Mouse (Mus musculus): ENCODE results near the gene Shf.
A peak's percentile ranks its signal among the peaks of the same experiment; 100 is the strongest.

Shf gene

DNA sequence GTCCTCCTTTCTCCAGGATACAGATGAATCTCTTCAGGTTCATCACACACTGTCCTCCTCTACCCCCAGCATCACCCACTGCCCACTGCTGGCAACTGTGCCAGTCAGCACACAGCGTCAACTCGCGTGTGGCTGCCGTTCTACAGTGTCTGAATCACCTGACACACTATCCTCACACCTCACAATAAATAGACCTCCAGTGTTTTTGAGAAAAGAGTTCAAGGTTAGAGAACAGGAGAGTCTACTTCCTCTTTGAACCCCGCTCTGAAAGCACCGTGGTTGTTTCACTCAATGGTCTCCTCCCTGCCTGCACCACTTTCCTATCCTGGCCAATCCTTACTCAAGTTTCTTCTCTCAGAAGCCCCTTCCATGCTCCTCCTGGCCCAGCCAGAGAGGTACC is 7.8 kb downstream of the Shf start:
- TF ChIP-seq GATA4 (IDR thresholded peaks at IDR 0.05; ENCODE audit: insufficient replicate concordance, low read length) = no peak

DNA sequence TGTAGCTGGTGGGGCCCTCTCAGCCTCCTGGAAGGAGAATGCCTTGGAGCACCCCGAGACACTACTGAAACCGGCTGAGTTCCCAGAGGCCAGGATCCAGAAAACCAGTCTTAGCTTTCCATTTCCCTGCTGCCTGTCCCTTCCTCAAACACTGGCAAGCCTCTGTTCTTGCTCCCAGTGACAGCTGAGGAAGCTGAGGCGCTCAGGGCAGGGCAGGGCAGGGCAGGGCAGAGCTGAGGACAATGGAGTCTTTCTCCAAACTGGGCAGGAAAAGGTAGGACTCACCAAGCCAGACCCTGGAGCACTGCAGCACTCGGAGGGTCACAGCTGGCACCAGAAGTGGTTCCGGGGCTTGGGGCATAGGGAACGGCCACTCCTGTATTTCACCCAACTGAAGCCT is 8.7 kb downstream of the Shf start:
- TF ChIP-seq GATA4 (IDR thresholded peaks at IDR 0.05; ENCODE audit: insufficient replicate concordance, low read length) = no peak

DNA sequence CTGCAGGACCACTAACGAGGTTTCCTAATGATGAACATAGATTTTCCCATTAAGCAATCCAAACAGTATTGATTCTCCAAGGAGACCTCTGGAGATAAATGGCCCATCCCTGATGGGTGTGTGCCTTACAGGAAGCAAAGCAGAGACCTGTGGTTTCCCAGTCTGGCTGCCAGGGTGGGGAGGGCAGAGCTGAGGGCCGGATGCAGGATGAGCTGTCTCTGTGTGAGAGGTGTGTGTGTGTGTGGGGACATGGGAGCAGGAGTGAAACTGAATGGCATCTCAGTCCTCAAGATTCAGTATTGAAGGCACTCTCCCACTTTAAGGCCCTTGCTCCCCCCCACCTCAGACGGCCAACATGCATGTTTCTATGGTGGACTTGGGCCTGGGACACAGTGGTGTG is 12.8 kb downstream of the Shf start:
- TF ChIP-seq GATA4 (IDR thresholded peaks at IDR 0.05; ENCODE audit: insufficient replicate concordance, low read length) = no peak

DNA sequence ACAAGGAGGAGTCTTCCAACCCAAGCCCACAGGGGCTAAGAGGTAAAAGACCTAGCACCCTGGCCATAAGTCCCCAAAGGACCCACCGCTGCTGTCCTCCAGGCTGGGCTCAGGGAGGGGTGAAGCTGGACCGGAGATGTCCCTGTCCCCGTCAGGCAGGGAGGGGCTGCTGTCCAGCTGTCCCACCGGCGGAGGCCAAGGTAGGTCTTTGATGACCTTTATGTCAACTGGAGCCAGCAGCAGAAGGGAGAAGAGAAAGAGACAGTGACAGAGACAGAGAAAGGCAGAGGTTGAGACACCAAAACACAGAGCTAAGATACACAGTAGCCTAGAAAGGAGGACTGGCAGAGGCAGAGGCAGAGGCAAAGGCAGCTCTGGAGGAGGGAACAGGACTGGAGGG is 13.6 kb downstream of the Shf start:
- TF ChIP-seq GATA4 (IDR thresholded peaks at IDR 0.05; ENCODE audit: insufficient replicate concordance, low read length) = no peak

DNA sequence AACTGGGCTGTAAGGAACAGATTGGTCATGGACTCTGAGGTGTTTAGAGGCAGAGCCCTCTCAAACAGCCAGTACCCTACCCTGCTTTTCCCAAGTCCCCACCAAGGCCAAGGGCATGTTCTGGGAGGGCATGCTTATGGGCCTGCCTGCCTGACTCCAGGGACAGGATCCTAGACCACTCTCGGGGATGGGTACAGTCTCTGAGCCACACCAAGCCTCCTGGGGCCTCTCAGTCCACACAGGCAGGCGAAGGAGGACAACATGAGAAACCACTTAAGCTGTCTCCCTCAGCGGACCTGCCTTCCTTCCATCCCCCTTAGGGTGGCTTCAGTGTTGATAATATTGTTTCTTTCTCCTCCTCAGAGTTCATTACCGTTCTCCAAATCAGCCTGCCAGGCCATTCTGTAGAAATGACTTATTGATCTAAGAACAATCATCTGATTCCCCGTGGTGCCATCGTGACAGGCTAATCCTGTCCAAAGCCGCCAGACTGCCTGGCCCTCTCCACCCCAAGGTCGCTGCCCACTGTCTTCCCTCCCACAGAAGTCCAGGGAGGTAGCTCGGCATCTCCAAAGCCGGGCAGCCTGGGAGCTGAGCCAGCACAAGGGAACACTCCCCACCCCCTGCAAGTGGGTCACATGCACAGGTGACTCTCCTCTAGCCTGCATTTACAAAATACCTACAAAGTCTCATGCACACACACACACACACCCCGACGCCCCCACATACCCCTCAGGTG is 14.6 kb downstream of the Shf start:
- TF ChIP-seq GATA4 (IDR thresholded peaks at IDR 0.05; ENCODE audit: insufficient replicate concordance, low read length) = no peak

- TF ChIP-seq GATA4 (IDR thresholded peaks at IDR 0.05; ENCODE audit: insufficient replicate concordance, low read length) = no peak
Measured at GRCm38 (mm10) chr2:122353765-122354164, 15.2 kb downstream of the Shf start.

DNA sequence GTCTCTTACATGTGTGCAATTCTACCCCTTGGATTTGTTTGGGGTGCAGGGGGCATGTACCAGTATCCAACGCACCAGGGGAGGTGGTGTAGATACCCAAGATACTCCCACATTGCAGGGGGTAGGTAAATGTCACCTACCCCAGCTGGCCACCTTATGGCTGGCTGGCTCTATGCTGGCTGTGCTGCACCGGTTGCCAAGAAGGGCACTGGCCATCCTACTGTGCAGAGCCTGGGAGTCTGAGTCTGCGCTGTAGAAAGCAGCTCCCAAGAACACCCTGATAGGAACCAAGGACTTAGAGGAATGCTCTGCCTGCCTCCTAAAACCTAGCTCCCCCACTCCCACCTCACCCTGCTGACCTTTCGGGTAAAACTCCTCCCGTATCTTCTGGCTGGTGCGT is 16.0 kb downstream of the Shf start:
- no peak for TF ChIP-seq GATA4 (IDR thresholded peaks at IDR 0.05; ENCODE audit: insufficient replicate concordance, low read length)

DNA sequence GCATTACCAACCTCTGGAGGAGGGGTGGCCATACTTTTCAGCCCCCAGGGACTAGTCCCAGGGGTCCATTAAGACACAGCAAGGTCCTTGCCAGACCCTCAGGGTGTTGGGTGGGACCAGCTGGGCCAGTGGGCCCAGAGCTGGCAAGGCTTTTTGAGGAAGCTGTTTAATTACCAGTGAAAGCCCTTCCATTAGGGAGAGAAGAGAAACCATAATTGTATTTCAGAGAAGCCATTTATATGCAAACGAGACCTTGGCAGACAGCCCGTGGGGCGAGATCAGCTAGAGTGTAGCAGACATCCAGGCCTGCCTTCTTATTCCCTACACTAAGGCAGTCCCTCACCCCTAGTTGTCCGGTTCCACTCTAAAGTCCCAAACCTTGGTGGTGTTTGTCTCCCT is 17.0 kb downstream of the Shf start:
- no peak for TF ChIP-seq GATA4 (IDR thresholded peaks at IDR 0.05; ENCODE audit: insufficient replicate concordance, low read length)

DNA sequence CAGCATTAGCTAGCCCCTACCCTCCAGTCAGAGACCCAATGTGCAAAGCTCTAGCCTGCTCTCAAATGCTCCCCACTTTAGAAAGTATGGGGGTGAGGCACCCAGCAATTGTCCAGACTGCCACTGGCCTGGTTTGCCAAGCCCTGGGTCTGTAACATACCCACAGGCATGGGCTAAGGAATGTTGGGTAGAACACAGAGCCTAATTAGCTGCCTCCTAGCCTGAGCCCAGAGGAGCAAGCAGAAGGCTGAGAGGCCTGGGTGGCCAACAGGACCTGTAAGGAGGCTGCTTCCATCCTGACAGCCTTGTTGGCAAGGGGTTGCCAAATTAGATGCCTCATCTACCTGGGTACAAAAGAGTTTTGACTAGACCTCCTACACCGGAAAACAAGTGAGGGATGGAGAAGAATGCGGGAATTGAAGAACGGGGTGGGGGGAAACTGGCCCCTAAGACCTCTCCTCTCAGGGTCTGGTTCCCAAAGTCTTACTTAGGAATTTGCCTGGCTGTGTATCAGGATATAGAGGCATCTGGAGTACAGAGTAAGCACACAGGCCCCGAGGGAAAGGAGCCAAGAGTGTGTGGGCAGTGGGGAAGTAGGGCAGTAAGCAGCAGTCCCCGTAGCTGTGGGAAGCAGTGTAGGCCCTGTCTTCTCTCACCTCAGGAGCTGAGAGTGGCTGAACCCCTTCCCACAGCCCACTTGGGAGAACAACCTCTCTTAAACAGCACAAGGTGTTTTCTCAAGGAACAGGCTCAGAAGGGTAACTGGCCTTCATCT is 17.6 kb downstream of the Shf start:
- no peak for TF ChIP-seq GATA4 (IDR thresholded peaks at IDR 0.05; ENCODE audit: insufficient replicate concordance, low read length)

GRCm38 (mm10) chr2:122349136-122349785 is 19.7 kb downstream of the Shf start:
- TF ChIP-seq GATA4 (IDR thresholded peaks at IDR 0.05; ENCODE audit: insufficient replicate concordance, low read length) = no peak

- peak; percentile 5; the same call in 1 of the 2 replicates for TF ChIP-seq GATA4 (IDR thresholded peaks at IDR 0.05; ENCODE audit: insufficient replicate concordance, low read length)
Measured at GRCm38 (mm10) chr2:122348531-122349131, 20.3 kb downstream of the Shf start.

DNA sequence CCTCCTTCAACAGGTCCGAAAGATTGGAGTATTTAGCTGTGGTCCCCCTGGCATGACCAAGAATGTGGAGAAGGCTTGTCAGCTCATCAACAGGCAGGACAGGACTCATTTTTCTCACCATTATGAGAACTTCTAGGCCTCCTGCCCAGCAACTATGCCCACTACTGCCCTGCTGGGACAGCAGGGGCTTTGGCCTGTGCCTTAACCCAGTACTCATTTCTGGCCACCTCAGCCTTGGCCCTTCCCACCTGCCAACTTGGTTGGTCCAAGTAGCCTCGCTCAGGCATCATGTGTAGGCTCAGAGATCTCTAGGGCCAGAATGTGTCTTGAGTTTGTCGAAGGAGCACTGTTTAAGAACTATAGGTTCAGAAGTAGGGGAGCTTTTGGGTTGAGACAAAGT is 21.7 kb downstream of the Shf start:
- TF ChIP-seq GATA4 (IDR thresholded peaks at IDR 0.05; ENCODE audit: insufficient replicate concordance, low read length) = no peak

DNA sequence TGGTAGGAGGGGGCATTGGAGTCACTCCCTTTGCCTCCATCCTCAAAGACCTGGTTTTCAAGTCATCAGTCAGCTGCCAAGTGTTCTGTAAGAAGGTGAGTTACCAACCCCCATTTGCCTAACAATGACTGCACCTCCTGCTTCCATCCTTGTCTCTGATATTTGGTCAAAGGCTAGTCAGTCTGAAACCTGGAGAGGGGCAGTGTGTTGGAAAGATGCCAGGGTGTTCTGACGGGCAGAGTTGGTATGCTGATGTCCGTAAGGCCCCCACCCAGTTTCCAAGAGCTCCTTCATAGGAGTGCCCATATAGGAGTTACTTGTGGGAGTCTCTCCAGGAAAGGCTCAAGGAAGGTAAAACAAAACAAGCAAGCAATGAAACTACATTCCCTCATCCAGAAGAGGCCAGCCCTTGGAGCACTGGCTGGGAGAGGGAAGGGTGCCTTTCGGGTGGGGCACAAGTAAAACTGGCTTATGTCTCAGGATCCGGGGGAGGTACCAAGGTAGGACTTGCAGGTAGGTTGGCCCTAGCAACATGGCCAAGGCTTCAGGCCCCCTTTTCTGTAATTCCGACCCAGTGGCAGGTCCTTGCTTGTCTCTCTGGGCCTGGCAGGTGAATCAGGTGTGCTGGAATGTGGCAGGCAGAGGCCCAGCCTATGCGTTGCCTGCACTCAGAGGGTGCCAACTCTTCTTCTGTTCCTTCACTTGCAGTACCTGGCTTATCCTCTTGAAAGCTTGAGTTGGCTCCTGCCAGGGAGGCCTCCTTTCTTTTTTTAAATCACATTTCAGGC is 23.7 kb downstream of the Shf start:
- no peak for TF ChIP-seq GATA4 (IDR thresholded peaks at IDR 0.05; ENCODE audit: insufficient replicate concordance, low read length)

GRCm38 (mm10) chr2:122337291-122337690 is 31.7 kb downstream of the Shf start:
- no peak for TF ChIP-seq GATA4 (IDR thresholded peaks at IDR 0.05; ENCODE audit: insufficient replicate concordance, low read length)

GRCm38 (mm10) chr2:122334170-122334569 is 34.8 kb downstream of the Shf start:
- TF ChIP-seq GATA4 (IDR thresholded peaks at IDR 0.05; ENCODE audit: insufficient replicate concordance, low read length) = no peak

Data from liver, adult (tissue).